Mouse (Mus musculus) neutrophil, adult 83 days (primary cell): ENCODE measurements around the gene Npat. TPM values are rescaled to one million over a fixed set of nuclear protein-coding genes. Genes with fewer than 3 reads are reported as not detected.

ENCODE experiments used
- total RNA-seq, 2 experiments: library from RNA; stranded (reverse); gene quantifications; one replicate each; pipeline ENCODE4 v1.2.4; 2023

The Npat gene
- total RNA-seq = 10 to 100 TPM; 10.4 to 12.2 TPM

DNA sequence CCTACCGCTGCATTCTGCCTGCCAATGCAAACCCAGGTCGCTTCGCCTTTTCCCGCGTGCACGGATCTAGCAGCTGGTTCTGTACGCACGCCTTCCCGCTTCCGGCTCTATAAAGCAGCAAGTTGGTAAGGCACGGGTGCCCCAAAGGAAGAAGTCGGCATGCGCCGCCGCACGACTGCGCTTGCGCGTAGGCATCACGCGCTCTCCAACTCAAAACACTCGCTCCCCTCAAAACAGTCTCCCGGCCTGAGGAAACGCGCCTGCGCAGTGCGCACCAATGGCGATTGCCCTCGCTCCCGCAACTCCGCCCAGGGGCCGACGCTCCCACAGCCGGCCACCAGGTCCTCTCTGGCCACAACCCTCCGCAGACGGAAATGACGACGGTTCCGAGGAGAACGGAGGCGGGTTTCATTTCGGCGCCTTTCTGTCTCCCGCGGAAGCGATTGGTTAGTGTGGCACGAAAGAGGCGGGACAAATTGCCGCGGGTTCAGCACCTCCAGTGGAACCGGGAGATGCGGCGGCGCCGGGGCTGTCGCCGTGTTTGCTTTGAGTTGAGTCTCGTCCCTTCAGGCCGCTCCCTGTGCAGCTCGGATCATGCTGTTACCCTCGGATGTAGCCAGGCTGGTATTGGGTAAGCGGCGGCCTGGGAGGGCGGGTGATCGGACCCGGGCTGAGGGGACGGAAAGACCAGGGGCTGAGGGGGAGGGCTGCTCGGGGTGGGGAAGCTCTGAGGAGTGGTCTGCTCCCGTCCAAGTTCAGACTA lies at the start of gene Npat, which contains the start of gene Atm:
Npat (plus strand) TSS at position 490 of the 763 bp plus-strand sequence.
Atm (minus strand) TSS at position 183 of the 763 bp plus-strand sequence.

DNA sequence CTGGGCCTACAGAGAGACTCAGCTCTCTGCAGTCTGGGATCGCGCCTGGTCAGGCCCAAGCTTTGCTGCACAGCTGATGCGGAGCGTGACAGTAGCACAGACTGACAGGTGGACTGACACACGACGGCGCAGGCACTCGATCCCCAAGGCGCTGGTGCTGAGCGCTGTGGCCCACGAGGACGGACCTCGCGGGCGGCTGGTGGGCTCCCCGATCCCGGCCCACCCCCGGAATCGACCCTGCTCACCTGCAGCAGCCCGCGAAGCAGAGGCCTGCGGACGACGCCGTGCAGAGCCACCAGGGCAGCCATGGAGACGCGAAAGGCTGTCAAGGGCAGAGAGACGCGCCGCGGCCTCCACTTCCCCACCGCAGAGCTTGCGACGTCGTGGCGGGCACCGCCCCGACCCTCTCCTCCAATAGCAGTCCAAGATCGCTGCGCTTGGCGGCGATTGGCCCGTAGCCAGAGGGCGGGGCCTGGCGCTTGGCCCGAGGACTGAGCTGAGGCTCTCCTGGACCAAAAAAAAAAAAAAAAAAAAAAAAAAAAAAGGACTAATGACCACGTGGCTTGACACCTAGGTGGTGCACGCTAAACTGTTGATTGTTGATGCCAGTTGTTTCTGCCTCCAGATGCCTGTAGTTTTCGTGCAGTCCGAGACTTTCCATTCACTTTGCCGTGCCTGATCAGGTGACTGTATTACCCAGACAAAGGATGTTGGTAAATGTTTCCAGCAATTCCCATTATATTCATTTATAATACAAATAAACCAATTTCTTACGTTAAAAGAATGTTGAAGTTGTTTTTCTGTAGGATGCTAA lies 73.3 kb downstream of the Npat start, which contains the start of gene Acat1:
Acat1 (minus strand) TSS at position 415 of the 814 bp plus-strand sequence.

Other genes starting within 250 kb of the Npat start
- gene Exph5, start 235.4 kb upstream of the Npat start, total RNA-seq = not detected
- 1 to 10 TPM; 2.4 to 3.0 TPM for gene Kdelc2, start 153.0 kb upstream of the Npat start, total RNA-seq
- not detected for gene 4930550C14Rik, start 134.7 kb upstream of the Npat start, total RNA-seq
- 1 to 10 TPM; 8.1 to 9.3 TPM for gene Atm, start 307 bp upstream of the Npat start, total RNA-seq
- gene Acat1, start 73.3 kb downstream of the Npat start, total RNA-seq = 10 to 100 TPM; 16.8 to 20.2 TPM
- gene Cul5, start 133.0 kb downstream of the Npat start, total RNA-seq = 10 to 100 TPM; 13.0 to 15.6 TPM
- gene Rab39, start 169.2 kb downstream of the Npat start, total RNA-seq = 1 to 10 TPM in 1 of 2 experiments, under 1 TPM in 1; 0.85 to 1.2 TPM
- not detected for gene Slc35f2, start 234.5 kb downstream of the Npat start, total RNA-seq